19 mouse cellular contexts compared by ENCODE assay signal in genomic region chr1:151038566-151038965, GRCm38 (mm10). TPM values are rescaled to one million over a fixed set of nuclear protein-coding genes. Genes with fewer than 3 reads are reported as not detected.
DNase-seq lines count a peak whose midpoint lies in the region; ATAC-seq and TF ChIP-seq lines count a peak whose summit lies in the region.
"Had no signal": no experiment of that assay in that cellular context is flagged by ENCODE, and none has a peak within 500 bp of the region (broad histone marks: within the 10 kb centered on the region; RNA-seq: fewer than 3 reads in every experiment).

No protein-coding gene starts in this region.

- H3K4me1 ChIP-seq in megakaryocyte, embryonic 14.5 days = peaks cover 24% of the 10 kb centered on the region
- H3K4me1 ChIP-seq: heart, embryonic 15.5 days had no signal

- in situ Hi-C loops in Patski (cut with MboI; ENCODE audit: low pct_unique_long_range_greater_than_20kb) = loop anchor here (5.0 to 25.0 kb wide), 2 partner anchors 349 to 674 kb away; no protein-coding TSS in a partner anchor

- H3K4me3 ChIP-seq in megakaryocyte, embryonic 14.5 days (replicated peaks) = peak overlapping the region; percentile 62
- H3K4me3 ChIP-seq: heart, embryonic 15.5 days; hindbrain, embryonic 10.5 days had no signal

- CTCF ChIA-PET in Patski (lab: Charles Lee) = interaction anchor here (1.5 kb wide), 1 partner anchor 18 kb away, joined by 5 read pairs; no protein-coding TSS in a partner anchor

- ATAC-seq in megakaryocyte, adult 5-6 weeks (ENCODE audit: poor library complexity, severe bottlenecking) = no peak
- ATAC-seq in Patski = no peak
- ATAC-seq: forebrain, postnatal 0 days; inflammation-experienced regulatory T-cells, adult 6 months had no signal

- no peaks in the 10 kb centered on the region for H3K36me3 ChIP-seq in megakaryocyte, embryonic 14.5 days (replicated peaks; ENCODE audit: low read length)
- H3K36me3 ChIP-seq: heart, embryonic 15.5 days; hindbrain, embryonic 10.5 days had no signal

- H3K9me3 ChIP-seq in megakaryocyte, embryonic 14.5 days = no peaks in the 10 kb centered on the region
- H3K9me3 ChIP-seq: heart, embryonic 15.5 days; hindbrain, embryonic 10.5 days had no signal

- TF ChIP-seq CTCF in Patski (IDR thresholded peaks at IDR 0.05) = no peak

- POLR2A ChIA-PET in Patski (lab: Charles Lee) = no interaction called here

- peak; percentile 85 for DNase-seq in heart, adult 11 months
- no peak for DNase-seq in heart, postnatal 4 days
- peak; percentile 50 for DNase-seq in Patski (ENCODE audit: low read depth, low spot score)
- peak; percentile 32 for DNase-seq in embryo, embryonic 10.5 days (ENCODE audit: low spot score)
- DNase-seq in left cerebral cortex, adult 9 months (ENCODE audit: low spot score in 2 of 2) = no peak
- DNase-seq in urinary bladder, postnatal 25 days (ENCODE audit: low spot score) = no peak
- DNase-seq: cerebellum, postnatal 10 days; forebrain, postnatal 0 days; heart, adult 18-20 months; kidney, adult 8-10 months; kidney, postnatal 4 days; lung, adult 2 months; thymus, postnatal 4 days had no signal

- peaks cover 1% of the 10 kb centered on the region for H3K27me3 ChIP-seq in megakaryocyte, embryonic 14.5 days (replicated peaks)
- no peaks in the 10 kb centered on the region for H3K27me3 ChIP-seq in Patski
- H3K27me3 ChIP-seq: heart, embryonic 15.5 days had no signal

RNA-seq across cellular contexts. Expression of gene Hmcn1, which starts 45.3 kb away (rescaled TPM):
- total RNA-seq in heart, postnatal 4 days (2021) = 10 to 100 TPM; 76.6 to 87.1 TPM
- 0.80 TPM in 1 of 2 replicates, not detected in the other for polyA plus RNA-seq in megakaryocyte, embryonic 14.5 days (2012; ENCODE audit: insufficient read depth, low replicate concordance)
- total RNA-seq in megakaryocyte, adult 5-6 weeks (2015) = not detected in 2 replicates
- not detected in 2 replicates for total RNA-seq in megakaryocyte, adult 5-6 weeks (2017)
- 0.28 TPM for polyA plus RNA-seq in Patski (2021)
- total RNA-seq: neutrophil, adult 5-6 weeks had no signal

Comparison
In these comparisons a context has a peak if more than half of its experiments do, and no peak if none do; other contexts are left out.
1. DNase-seq: peak in heart, adult 11 months (single experiment), Patski (single experiment) and embryo, embryonic 10.5 days (single experiment); none in heart, postnatal 4 days (single experiment), left cerebral cortex, adult 9 months (0 of 2) and urinary bladder, postnatal 25 days (single experiment).
2. RNA of gene Hmcn1, which starts 45.3 kb away (total RNA-seq): 76.6 to 87.1 TPM in heart, postnatal 4 days; not detected in megakaryocyte, adult 5-6 weeks; every median in the first group is over 10 times any median in the second.